Mouse (Mus musculus) cortical plate, adult 2 months (tissue): ENCODE measurements around the gene Gpr137. TPM values are rescaled to one million over a fixed set of nuclear protein-coding genes. Genes with fewer than 3 reads are reported as not detected.
A peak's percentile ranks its signal among the peaks of the same experiment; 100 is the strongest.

Experiments
- H3K27ac ChIP-seq: fragments of 200-500 bp; 2 replicates; pipeline ENCODE4 v1.5.1; 2012; ENCODE audit warnings: low read length, control low read depth, inconsistent platforms; ENCODE audit not compliant: insufficient read depth
- H3K4me1 ChIP-seq: fragments of 200-500 bp; 2 replicates; pipeline ENCODE4 v1.6.1; 2011; ENCODE audit warnings: low read length; ENCODE audit not compliant: control insufficient read depth, insufficient read depth
- H3K4me3 ChIP-seq: fragments of 200-500 bp; 2 replicates; pipeline ENCODE4 v1.5.1; 2011; ENCODE audit warnings: mild to moderate bottlenecking, low read length, control low read depth; ENCODE audit not compliant: insufficient read depth
- CTCF ChIP-seq: fragments of 200-500 bp; IDR thresholded peaks from 2 replicates; pipeline ENCODE4 v1.5.1; 2011; ENCODE audit warnings: mild to moderate bottlenecking, control low read depth, low read length; ENCODE audit not compliant: insufficient read depth; ENCODE audit errors: extremely low read depth
- POLR2A ChIP-seq: fragments of 200-500 bp; IDR thresholded peaks from 2 replicates; pipeline ENCODE4 v1.6.1; 2011; ENCODE audit warnings: mild to moderate bottlenecking, low read length, control low read depth; ENCODE audit not compliant: insufficient read depth; ENCODE audit errors: extremely low read depth
- polyA plus RNA-seq: library from polyadenylated mRNA; depleted of rRNA; stranded (reverse); fragments of >200 nt; gene quantifications from 2 replicates; pipeline ENCODE4 v1.2.3, GENCODE M21; 2012

Gpr137 gene
- polyA plus RNA-seq, 1 experiment: 117 TPM

DNA sequence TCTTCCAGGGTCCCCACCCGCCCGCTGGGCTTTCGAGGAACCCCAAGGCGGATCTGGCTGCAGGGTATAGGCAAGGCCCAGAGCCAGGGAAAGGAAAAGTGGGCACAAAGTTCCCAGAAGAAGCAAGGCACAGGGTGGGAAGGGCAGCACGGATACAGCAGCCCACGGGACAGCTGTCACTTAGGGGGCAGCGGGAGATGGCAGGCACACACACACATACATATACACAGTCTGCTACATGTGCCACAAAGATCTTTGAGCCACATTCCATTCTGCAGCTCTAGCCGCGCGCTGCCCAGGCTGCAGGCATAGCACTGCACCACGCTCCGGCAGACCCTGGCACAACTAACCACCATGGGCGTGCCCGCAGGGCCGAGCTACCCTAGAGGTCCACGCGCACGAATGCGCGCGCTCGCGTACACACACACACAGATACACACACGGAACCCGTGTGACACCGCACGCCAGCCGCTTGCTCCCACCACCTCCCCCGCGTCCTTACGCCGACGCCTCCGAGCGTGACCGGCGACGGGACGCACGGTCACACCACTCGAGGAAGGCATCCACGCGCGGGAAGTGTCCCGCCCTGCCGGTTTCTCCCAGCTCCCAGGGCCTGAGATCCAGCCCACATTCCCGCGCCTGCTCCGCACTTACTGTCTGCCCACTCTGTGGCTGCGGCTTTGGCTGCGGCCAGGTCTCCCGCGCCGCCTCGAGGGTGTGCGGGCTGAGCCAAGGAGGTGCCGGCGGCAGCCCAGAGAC, 8.7 kb downstream of the Gpr137 start:
- Histone ChIP-seq H3K4me3 (peak overlapping the region; percentile 38), H3K4me1 (no peaks in the 10 kb centered on the region), H3K27ac (peak overlapping the region; percentile 33)
- TF ChIP-seq CTCF (no peak), POLR2A (peak; percentile 49)

DNA sequence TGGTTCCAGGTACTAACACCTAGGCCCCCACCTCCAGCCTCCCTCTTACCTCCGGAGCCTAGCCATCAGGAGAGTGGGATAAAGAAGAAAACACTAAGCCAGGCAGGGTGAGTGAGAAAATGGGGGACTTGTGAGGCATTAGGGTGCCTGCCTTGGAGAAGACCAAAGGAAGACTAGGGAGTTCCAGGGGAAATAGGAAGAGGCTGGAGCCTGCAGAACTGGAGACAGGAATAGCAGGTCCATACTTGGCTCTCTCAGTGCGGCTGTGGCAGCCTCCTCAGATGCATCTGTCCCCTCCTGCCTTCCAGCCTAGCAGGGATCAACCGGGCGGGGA, 9.2 kb downstream of the Gpr137 start:
- peak overlapping the region; percentile 38 for H3K4me3 ChIP-seq
- H3K4me1 ChIP-seq: no peaks in the 10 kb centered on the region
- H3K27ac ChIP-seq: peak overlapping the region; percentile 36
- TF ChIP-seq POLR2A: no peak
- no peak for TF ChIP-seq CTCF

DNA sequence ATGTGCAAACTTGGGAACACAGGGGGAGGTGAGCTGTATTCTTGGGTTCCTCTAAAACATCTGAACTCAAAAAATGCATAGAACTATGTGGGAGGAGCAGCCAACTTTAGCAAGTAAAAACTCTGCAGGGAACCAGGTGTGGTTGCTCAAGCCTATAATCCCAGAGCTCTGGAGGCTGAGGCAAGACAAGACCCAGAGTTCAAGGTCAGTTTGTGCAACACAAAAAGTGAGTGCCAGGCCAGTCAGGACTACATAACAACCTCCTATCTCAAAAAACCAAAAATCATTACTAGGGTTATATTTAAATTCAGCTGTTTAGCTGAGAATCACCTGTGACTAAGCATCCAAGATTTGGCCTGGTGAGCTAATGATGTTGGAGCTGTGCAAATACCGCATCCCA, 10.3 kb downstream of the Gpr137 start:
- Histone ChIP-seq H3K4me1 (no peaks in the 10 kb centered on the region), H3K4me3 (peak overlapping the region; percentile 38), H3K27ac (no peak overlapping the region)
- TF ChIP-seq POLR2A (no peak), CTCF (no peak)

DNA sequence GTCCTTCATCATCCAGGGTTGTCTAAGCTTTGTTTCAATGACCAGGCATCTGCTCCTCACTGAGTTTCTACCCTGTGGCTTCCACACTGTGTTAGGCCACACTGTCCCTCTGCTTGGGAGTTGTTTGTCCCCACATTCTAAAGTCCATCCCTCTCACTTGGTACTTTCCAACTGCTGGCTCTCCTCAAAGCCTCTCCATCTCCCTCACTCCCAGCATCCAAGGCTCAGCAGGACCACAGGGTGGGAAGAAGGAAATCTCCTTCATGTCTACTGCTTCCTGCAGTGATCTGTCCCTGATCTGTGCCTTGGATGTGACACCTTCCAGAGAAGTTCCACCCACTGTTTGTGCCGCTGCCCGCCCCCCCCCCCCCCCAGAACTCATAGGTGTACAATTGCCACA, 11.3 kb downstream of the Gpr137 start:
- Histone ChIP-seq H3K4me3 (peak overlapping the region; percentile 4; the same call in 1 of the 2 replicates), H3K27ac (no peak overlapping the region), H3K4me1 (no peaks in the 10 kb centered on the region)
- TF ChIP-seq CTCF: no peak
- TF ChIP-seq POLR2A: 0 out of 2 replicates have a peak, but pooled peaks have one; percentile 13

DNA sequence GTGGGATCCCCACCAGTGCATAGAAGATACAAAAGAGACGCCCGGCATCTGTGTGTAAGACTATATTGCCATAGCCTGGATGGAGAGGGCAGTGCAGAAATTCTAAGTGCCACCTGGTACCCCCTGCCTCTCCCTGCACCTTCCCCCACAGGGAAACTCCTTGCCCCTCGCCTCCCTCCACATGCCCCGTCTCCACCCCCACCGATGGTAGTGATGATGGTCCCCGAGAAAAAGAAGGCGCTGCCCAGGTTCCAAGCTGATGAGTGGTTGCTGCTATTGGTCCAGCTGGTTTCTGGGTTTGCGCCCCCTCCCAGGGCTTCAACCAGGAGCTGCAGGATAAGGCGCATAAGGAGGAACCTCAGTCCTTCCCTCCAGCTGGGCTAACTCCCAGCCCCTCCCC, 14.2 kb downstream of the Gpr137 start:
- TF ChIP-seq CTCF (no peak), POLR2A (no peak)
- no peak overlapping the region for H3K4me3 ChIP-seq

DNA sequence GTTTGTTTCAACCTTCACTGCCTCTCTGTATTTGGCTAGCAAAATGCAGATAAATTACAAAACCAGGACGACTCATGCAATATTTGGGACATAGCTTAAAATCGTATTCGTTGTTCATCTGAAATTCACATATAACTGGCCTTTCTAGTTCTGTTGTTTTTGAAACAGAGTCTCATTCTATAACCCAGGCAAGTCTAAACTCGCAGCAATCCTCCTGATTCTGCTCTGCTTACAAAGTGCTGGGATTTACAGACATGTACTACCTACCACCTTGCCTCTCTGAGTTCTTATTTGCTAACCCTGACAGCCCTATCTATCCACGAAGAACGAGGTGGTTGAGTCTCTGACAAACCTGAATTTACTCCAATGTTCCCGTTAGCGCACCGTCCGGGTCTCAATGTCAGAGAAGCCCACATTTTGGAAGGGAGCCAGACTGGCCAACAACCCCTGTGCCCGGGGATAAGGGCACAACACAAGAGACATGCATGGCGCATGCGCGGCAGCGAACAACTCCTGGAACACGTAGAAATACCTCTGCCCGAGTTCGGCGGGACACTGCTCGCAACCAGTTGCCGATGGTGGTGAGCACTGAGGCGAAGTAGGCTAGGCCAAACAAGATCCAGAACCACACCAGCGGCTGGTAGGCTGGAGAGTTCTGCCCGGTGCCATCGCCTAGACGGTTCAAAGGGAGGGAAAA, 15.6 kb downstream of the Gpr137 start:
- TF ChIP-seq CTCF (no peak), POLR2A (no peak)
- H3K4me3 ChIP-seq: no peak overlapping the region
- no peak overlapping the region for H3K27ac ChIP-seq
- H3K4me1 ChIP-seq: peaks cover 4% of the 10 kb centered on the region; the same call in 1 of the 2 replicates

More for the DNA sequence above, 14.2 kb downstream of the Gpr137 start:
- H3K4me1 ChIP-seq: no peaks in the 10 kb centered on the region
- H3K27ac ChIP-seq: no peak overlapping the region

DNA sequence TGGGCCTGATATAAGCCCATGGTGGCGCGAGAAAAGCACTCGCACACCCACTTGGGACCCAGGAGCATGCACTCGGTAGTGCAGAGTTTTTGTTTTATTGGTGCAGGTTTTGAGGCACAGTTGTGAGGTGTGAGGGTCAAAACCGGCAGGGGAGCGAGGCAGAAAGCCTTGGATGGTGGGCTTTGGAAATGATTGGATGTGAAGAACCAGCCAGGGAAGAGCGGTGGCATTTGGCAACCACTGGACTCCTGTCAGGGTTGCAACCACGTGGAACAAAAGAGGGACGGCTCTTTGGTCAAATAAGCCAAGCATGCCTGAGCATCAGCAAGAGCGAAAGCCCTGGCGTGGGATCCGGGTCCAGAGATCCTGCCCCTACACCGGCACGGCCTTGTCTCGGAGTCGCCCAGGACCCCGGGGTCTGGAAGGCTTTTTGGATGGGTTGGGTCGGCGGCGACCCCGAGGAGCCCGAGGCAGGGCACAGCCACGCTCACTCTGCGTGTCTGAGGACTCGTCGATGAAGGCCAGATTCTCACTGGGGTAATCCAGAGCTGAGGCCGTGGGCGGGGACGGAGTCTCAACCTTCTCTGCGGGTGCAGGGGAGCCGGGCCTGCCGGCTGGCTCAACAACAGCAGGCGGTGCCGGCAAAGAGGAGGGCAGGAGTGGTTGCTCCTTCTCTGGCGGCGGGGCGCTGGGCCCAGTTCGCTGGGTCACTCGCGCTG, 16.5 kb downstream of the Gpr137 start:
- H3K4me1 ChIP-seq: peaks cover 4% of the 10 kb centered on the region; the same call in 1 of the 2 replicates
- no peak overlapping the region for H3K4me3 ChIP-seq
- H3K27ac ChIP-seq: no peak overlapping the region
- TF ChIP-seq POLR2A (no peak), CTCF (no peak)

DNA sequence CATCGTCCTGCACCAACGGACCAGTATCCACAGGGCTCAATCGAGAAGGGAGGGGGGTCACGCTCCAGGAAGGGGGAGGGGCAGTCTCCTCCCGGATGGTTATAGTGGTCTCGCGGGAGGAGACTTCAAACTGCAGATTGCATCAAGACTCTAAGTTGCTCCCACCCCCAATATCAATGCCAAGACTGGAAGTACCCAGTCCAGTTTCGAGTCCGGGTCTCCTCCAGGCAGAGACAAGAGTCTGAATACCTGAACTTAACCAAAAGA, 17.0 kb downstream of the Gpr137 start, which contains the start of gene Catsperz:
Gene Catsperz, minus strand, starts transcription at position 74 of the 267 bp plus-strand sequence.
- Histone ChIP-seq H3K4me1 (peaks cover 4% of the 10 kb centered on the region; the same call in 1 of the 2 replicates), H3K27ac (no peak within 1 kb of the TSS), H3K4me3 (no peak within 1 kb of the TSS)
- TF ChIP-seq POLR2A (no peak), CTCF (no peak)

DNA sequence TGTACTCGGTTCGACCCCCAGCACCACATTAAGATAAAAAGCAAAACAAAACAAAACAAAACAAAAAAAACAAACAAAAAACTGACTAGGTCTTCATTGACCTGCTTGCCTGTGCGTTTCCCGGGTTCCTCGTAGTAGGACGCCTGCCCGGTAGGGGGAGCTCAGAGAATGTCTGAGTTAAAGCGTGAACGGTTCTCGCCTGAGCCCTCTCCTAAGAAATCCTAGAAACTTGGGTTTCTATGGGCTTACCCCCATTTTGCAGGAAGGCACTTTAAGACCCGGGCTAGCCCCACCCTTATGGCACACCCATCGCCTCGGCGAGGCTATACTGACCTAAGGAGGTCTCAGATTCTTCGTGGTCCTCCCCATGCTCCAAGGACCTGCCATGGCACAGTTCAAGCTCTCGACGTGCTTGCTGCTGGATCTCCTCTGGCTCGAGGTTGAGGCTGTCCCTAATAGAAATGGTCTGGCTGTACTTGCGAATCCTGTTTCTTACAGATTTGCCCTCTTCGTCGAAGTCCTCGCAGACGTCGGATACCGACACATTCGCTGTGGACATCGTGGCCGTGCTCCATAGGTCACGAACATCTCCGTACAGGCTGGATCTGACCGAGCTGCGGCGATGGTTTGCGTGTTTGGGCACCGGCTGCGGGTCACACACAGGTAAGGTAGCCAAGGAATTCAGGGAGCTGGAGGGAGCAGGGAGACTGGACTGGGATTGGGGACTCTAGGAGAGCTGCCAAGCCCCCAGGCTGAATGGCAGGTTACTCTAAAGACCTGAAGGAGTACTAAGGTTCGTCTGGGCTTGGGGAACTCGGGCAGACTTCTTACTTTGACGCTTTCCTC, 17.6 kb downstream of the Gpr137 start:
- TF ChIP-seq CTCF (peak; percentile 85), POLR2A (no peak)
- Histone ChIP-seq H3K4me3 (no peak overlapping the region), H3K27ac (no peak overlapping the region), H3K4me1 (peaks cover 4% of the 10 kb centered on the region; the same call in 1 of the 2 replicates)
